Mouse (Mus musculus): ENCODE measurements around the gene Rap1a. TPM values are rescaled to one million over a fixed set of nuclear protein-coding genes. Genes with fewer than 3 reads are reported as not detected.

Gene Rap1a
- polyA plus RNA-seq, 1 experiment from 2014 or later = 166 TPM

GRCm38 (mm10) chr3:105733538-105733937 is 67.6 kb downstream of the Rap1a start:
- DNase-seq (ENCODE audit: low spot score) (peak; percentile 72), ATAC-seq (peak; percentile 50; the same call in 1 of the 2 replicates)
- Histone ChIP-seq H3K4me1 (ENCODE audit: insufficient read depth, low read depth, low read length) (peaks cover 3% of the 10 kb centered on the region; the same call in 1 of the 2 replicates), H3K9me3 (ENCODE audit: low read length) (no peaks in the 10 kb centered on the region), H3K27ac (ENCODE audit: low read length) (no peak overlapping the region), H3K36me3 (ENCODE audit: insufficient read depth, low read length) (no peaks in the 10 kb centered on the region; the same call in 1 of the 2 replicates), H3K4me2 (replicated peaks; ENCODE audit: low read depth, low read length) (no peak overlapping the region), H3K9ac (replicated peaks; ENCODE audit: low read depth) (no peak overlapping the region), H3K4me3 (ENCODE audit: low read depth, low read length) (no peak overlapping the region), H3K27me3 (replicated peaks; ENCODE audit: insufficient read depth, low read length) (no peaks in the 10 kb centered on the region)
- TF ChIP-seq CTCF (IDR thresholded peaks at IDR 0.05) (no peak), EP300 (IDR thresholded peaks at IDR 0.05) (peak; percentile 62)
- 59% methylated on average over 4 of the region's 4 CpGs for WGBS

GRCm38 (mm10) chr3:105732360-105732759 is 68.8 kb downstream of the Rap1a start:
- no peak for TF ChIP-seq CTCF (IDR thresholded peaks at IDR 0.05)
- TF ChIP-seq EP300 (IDR thresholded peaks at IDR 0.05) = no peak
- Histone ChIP-seq H3K36me3 (ENCODE audit: insufficient read depth, low read length) (no peaks in the 10 kb centered on the region; the same call in 1 of the 2 replicates), H3K4me3 (ENCODE audit: low read depth, low read length) (no peak overlapping the region), H3K27ac (ENCODE audit: low read length) (no peak overlapping the region), H3K9ac (replicated peaks; ENCODE audit: low read depth) (no peak overlapping the region), H3K4me1 (ENCODE audit: insufficient read depth, low read depth, low read length) (peaks cover 3% of the 10 kb centered on the region; the same call in 1 of the 2 replicates), H3K9me3 (ENCODE audit: low read length) (no peaks in the 10 kb centered on the region), H3K4me2 (replicated peaks; ENCODE audit: low read depth, low read length) (no peak overlapping the region), H3K27me3 (replicated peaks; ENCODE audit: insufficient read depth, low read length) (no peaks in the 10 kb centered on the region)
- WGBS = 88% methylated on average over 4 of the region's 4 CpGs
- ATAC-seq (no peak), DNase-seq (ENCODE audit: low spot score) (no peak)

DNA sequence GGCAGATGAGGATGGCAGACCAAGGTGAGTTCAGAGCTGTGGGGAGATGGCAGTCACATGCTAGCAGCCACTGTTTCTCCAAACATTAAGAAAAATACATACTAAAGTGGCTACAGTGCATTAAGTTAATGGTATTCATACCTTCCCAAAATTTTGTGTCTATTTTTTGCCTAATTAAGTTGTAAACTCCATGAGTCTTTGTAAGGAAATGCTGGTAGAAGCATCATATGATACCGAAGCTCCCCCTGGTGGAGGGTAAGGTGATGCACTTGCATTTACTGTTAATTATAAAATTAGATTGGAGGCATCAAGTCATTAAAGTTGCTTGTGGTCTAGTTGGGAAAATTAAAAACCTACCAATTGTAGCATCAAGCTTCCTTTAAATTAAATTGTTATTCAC is 75.1 kb downstream of the Rap1a start:
- Histone ChIP-seq H3K36me3 (ENCODE audit: insufficient read depth, low read length) (no peaks in the 10 kb centered on the region), H3K4me2 (replicated peaks; ENCODE audit: low read depth, low read length) (no peak overlapping the region), H3K4me3 (ENCODE audit: low read depth, low read length) (no peak overlapping the region), H3K4me1 (ENCODE audit: insufficient read depth, low read depth, low read length) (no peaks in the 10 kb centered on the region), H3K27me3 (replicated peaks; ENCODE audit: insufficient read depth, low read length) (no peaks in the 10 kb centered on the region), H3K27ac (ENCODE audit: low read length) (no peak overlapping the region), H3K9me3 (ENCODE audit: low read length) (no peaks in the 10 kb centered on the region), H3K9ac (replicated peaks; ENCODE audit: low read depth) (no peak overlapping the region)
- DNase-seq (ENCODE audit: low spot score) (peak; percentile 82), ATAC-seq (no peak)
- TF ChIP-seq CTCF (IDR thresholded peaks at IDR 0.05) = peak; percentile 85
- TF ChIP-seq EP300 (IDR thresholded peaks at IDR 0.05) = no peak
- WGBS = 0% methylated on average over 1 of the region's 1 CpGs

GRCm38 (mm10) chr3:105722510-105722909 is 78.6 kb downstream of the Rap1a start:
- no peak overlapping the region for H3K9ac ChIP-seq (replicated peaks; ENCODE audit: low read depth)
- TF ChIP-seq CTCF (IDR thresholded peaks at IDR 0.05) = no peak
- no peak for TF ChIP-seq EP300 (IDR thresholded peaks at IDR 0.05)
- H3K4me3 ChIP-seq (ENCODE audit: low read depth, low read length) = no peak overlapping the region
- no peaks in the 10 kb centered on the region for H3K27me3 ChIP-seq (replicated peaks; ENCODE audit: insufficient read depth, low read length)
- no peaks in the 10 kb centered on the region for H3K9me3 ChIP-seq (ENCODE audit: low read length)
- WGBS = 85% methylated on average over 3 of the region's 3 CpGs
- ATAC-seq (no peak), DNase-seq (ENCODE audit: low spot score) (no peak)
- H3K4me2 ChIP-seq (replicated peaks; ENCODE audit: low read depth, low read length) = no peak overlapping the region
- H3K36me3 ChIP-seq (ENCODE audit: insufficient read depth, low read length) = no peaks in the 10 kb centered on the region
- H3K4me1 ChIP-seq (ENCODE audit: insufficient read depth, low read depth, low read length) = no peaks in the 10 kb centered on the region
- no peak overlapping the region for H3K27ac ChIP-seq (ENCODE audit: low read length)

DNA sequence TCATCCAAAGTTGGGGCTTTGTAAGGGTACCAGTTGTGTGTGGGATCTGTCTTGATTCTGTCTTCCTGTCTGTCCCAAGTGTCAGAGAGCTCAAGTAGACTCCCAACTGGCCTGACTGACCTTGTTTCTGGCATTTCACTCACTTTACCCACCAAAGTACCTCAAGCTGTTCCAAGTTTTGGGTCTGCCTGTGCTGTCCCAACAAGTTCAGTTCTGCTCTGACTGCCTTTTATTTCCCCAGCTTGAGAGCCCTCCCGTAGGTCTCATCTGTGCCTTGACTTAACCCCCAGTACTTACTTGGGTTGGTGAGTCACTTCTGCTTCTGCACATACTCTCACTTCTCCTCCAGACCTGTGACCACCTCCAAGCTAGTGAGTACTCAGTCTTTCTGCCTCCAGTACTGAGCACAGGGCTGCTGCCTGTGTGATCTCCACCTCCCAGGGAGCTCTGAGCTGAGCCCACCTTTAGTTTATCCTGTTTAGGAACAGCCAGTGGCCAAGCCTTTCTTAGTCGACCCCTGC is 79.4 kb downstream of the Rap1a start:
- Histone ChIP-seq H3K36me3 (ENCODE audit: insufficient read depth, low read length) (no peaks in the 10 kb centered on the region), H3K4me2 (replicated peaks; ENCODE audit: low read depth, low read length) (no peak overlapping the region), H3K9me3 (ENCODE audit: low read length) (no peaks in the 10 kb centered on the region), H3K9ac (replicated peaks; ENCODE audit: low read depth) (no peak overlapping the region), H3K4me1 (ENCODE audit: insufficient read depth, low read depth, low read length) (no peaks in the 10 kb centered on the region), H3K27ac (ENCODE audit: low read length) (no peak overlapping the region), H3K27me3 (replicated peaks; ENCODE audit: insufficient read depth, low read length) (no peaks in the 10 kb centered on the region), H3K4me3 (ENCODE audit: low read depth, low read length) (no peak overlapping the region)
- 66% methylated on average over 2 of the region's 2 CpGs for WGBS
- 0 out of 2 replicates have a peak, but pooled peaks have one; percentile 15 for ATAC-seq
- no peak for DNase-seq (ENCODE audit: low spot score)
- TF ChIP-seq EP300 (IDR thresholded peaks at IDR 0.05) (no peak), CTCF (IDR thresholded peaks at IDR 0.05) (no peak)

GRCm38 (mm10) chr3:105720514-105720913 is 80.6 kb downstream of the Rap1a start:
- no peak for TF ChIP-seq CTCF (IDR thresholded peaks at IDR 0.05)
- TF ChIP-seq EP300 (IDR thresholded peaks at IDR 0.05) = no peak
- Histone ChIP-seq H3K27me3 (replicated peaks; ENCODE audit: insufficient read depth, low read length) (no peaks in the 10 kb centered on the region), H3K27ac (ENCODE audit: low read length) (no peak overlapping the region), H3K36me3 (ENCODE audit: insufficient read depth, low read length) (no peaks in the 10 kb centered on the region), H3K4me1 (ENCODE audit: insufficient read depth, low read depth, low read length) (no peaks in the 10 kb centered on the region), H3K4me2 (replicated peaks; ENCODE audit: low read depth, low read length) (no peak overlapping the region), H3K4me3 (ENCODE audit: low read depth, low read length) (no peak overlapping the region), H3K9me3 (ENCODE audit: low read length) (no peaks in the 10 kb centered on the region), H3K9ac (replicated peaks; ENCODE audit: low read depth) (no peak overlapping the region)
- no peak for DNase-seq (ENCODE audit: low spot score)
- no peak for ATAC-seq
- WGBS = 66% methylated on average over 4 of the region's 4 CpGs

- Histone ChIP-seq H3K4me2 (replicated peaks; ENCODE audit: low read depth, low read length) (no peak overlapping the region), H3K27me3 (replicated peaks; ENCODE audit: insufficient read depth, low read length) (no peaks in the 10 kb centered on the region), H3K9me3 (ENCODE audit: low read length) (no peaks in the 10 kb centered on the region), H3K27ac (ENCODE audit: low read length) (no peak overlapping the region), H3K4me1 (ENCODE audit: insufficient read depth, low read depth, low read length) (no peaks in the 10 kb centered on the region), H3K9ac (replicated peaks; ENCODE audit: low read depth) (no peak overlapping the region), H3K4me3 (ENCODE audit: low read depth, low read length) (no peak overlapping the region), H3K36me3 (ENCODE audit: insufficient read depth, low read length) (no peaks in the 10 kb centered on the region)
- ATAC-seq (no peak), DNase-seq (ENCODE audit: low spot score) (no peak)
- TF ChIP-seq CTCF (IDR thresholded peaks at IDR 0.05) (no peak), EP300 (IDR thresholded peaks at IDR 0.05) (no peak)
- 74% methylated on average over 4 of the region's 4 CpGs for WGBS
Measured at GRCm38 (mm10) chr3:105719979-105720378, 81.2 kb downstream of the Rap1a start.
